In the genomic region with DNA sequence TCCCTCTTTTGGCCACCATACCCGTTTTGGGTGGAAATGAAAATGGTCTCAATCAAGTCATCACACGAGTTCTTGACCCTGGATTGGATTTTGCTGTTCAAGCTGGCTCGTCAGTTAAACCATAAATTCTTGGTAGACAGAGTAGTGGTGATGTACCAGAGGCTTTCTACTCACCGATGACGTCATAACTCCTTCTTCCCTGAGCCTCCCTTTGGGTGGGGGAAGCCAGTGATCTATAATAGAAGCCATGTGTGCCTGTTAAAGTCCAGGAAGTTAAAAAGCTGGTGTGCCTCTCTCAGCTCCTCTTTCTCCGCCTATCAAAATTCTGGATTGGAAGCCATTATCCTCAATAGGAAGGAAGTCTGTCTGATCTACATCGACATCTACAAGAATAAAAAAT, we compare ENCODE assay signal across 25 mouse cellular contexts. TPM values are rescaled to one million over a fixed set of nuclear protein-coding genes. Genes with fewer than 3 reads are reported as not detected.
A peak's percentile ranks its signal among the peaks of the same experiment; 100 is the strongest.
DNase-seq lines count a peak whose midpoint lies in the region; ATAC-seq and TF ChIP-seq lines count a peak whose summit lies in the region.
"Had no signal": no experiment of that assay in that cellular context is flagged by ENCODE, and none has a peak within 500 bp of the region (broad histone marks: within the 10 kb centered on the region; RNA-seq: fewer than 3 reads in every experiment).

No protein-coding gene starts in this region.

- no peaks in the 10 kb centered on the region for H3K36me3 ChIP-seq in heart, embryonic 15.5 days
- H3K36me3 ChIP-seq in kidney, postnatal 0 days (ENCODE audit: insufficient read depth, low read length) = no peaks in the 10 kb centered on the region
- no peaks in the 10 kb centered on the region for H3K36me3 ChIP-seq in embryonic facial prominence, embryonic 14.5 days (ENCODE audit: control insufficient read depth, insufficient read depth, low read length)
- H3K36me3 ChIP-seq: embryonic facial prominence, embryonic 12.5 days; forebrain, embryonic 15.5 days; hindbrain, embryonic 10.5 days; intestine, embryonic 15.5 days; midbrain, embryonic 10.5 days; neural tube, embryonic 13.5 days; stomach, embryonic 15.5 days had no signal

- H3K9ac ChIP-seq in heart, embryonic 15.5 days = no peak overlapping the region
- H3K9ac ChIP-seq in kidney, postnatal 0 days (ENCODE audit: low read depth, low read length) = no peak overlapping the region
- no peak overlapping the region for H3K9ac ChIP-seq in embryonic facial prominence, embryonic 14.5 days (ENCODE audit: low read depth, low read length)
- H3K9ac ChIP-seq: embryonic facial prominence, embryonic 12.5 days; forebrain, embryonic 15.5 days; intestine, embryonic 15.5 days; neural tube, embryonic 13.5 days; stomach, embryonic 15.5 days had no signal

- WGBS in heart, embryonic 15.5 days = 66% methylated on average over 7 of the region's 7 CpGs
- 64% methylated on average over 7 of the region's 7 CpGs for WGBS in kidney, postnatal 0 days
- 54% methylated on average over 7 of the region's 7 CpGs for WGBS in embryonic facial prominence, embryonic 14.5 days

- intact Hi-C loops in heart, postnatal 36 days (cut with DNase I) = no loop called here

- H3K9me3 ChIP-seq in heart, embryonic 15.5 days (replicated peaks) = no peaks in the 10 kb centered on the region
- H3K9me3 ChIP-seq in kidney, postnatal 0 days (replicated peaks; ENCODE audit: low read length) = no peaks in the 10 kb centered on the region
- no peaks in the 10 kb centered on the region for H3K9me3 ChIP-seq in embryonic facial prominence, embryonic 14.5 days (ENCODE audit: control insufficient read depth, low read length)
- H3K9me3 ChIP-seq: embryonic facial prominence, embryonic 12.5 days; forebrain, embryonic 15.5 days; hindbrain, embryonic 10.5 days; intestine, embryonic 15.5 days; midbrain, embryonic 10.5 days; neural tube, embryonic 13.5 days; stomach, embryonic 15.5 days had no signal

- H3K27ac ChIP-seq in heart, embryonic 15.5 days = 0 out of 2 replicates have a peak overlapping the region, but pooled peaks have one; percentile 0
- peak overlapping the region; percentile 75; the same call in 1 of the 2 replicates for H3K27ac ChIP-seq in kidney, postnatal 0 days
- H3K27ac ChIP-seq in embryonic facial prominence, embryonic 14.5 days (replicated peaks; ENCODE audit: low read depth, low read length) = peak overlapping the region; percentile 30; the same call in 1 of the 2 replicates
- H3K27ac ChIP-seq: embryonic facial prominence, embryonic 12.5 days; forebrain, embryonic 15.5 days; heart, adult 2 months; hindbrain, embryonic 10.5 days; intestine, embryonic 15.5 days; midbrain, embryonic 10.5 days; neural tube, embryonic 13.5 days; stomach, embryonic 15.5 days had no signal

- ATAC-seq in heart, embryonic 15.5 days (replicated peaks; ENCODE audit: insufficient number of reproducible peaks, insufficient read depth, low FRiP score, low read depth) = no peak
- no peak for ATAC-seq in kidney, postnatal 0 days (replicated peaks; ENCODE audit: low FRiP score, low read depth)
- ATAC-seq in embryonic facial prominence, embryonic 14.5 days (ENCODE audit: low read depth) = 0 out of 2 replicates have a peak, but pooled peaks have one; percentile 33
- ATAC-seq: forebrain, embryonic 15.5 days; hindbrain, embryonic 16.5 days; intestine, embryonic 15.5 days; midbrain, embryonic 16.5 days; Patski had no signal

- peaks cover 3% of the 10 kb centered on the region; the same call in 1 of the 2 replicates for H3K4me1 ChIP-seq in heart, embryonic 15.5 days (replicated peaks)
- no peaks in the 10 kb centered on the region for H3K4me1 ChIP-seq in kidney, postnatal 0 days (replicated peaks; ENCODE audit: insufficient read depth, low read length)
- no peaks in the 10 kb centered on the region for H3K4me1 ChIP-seq in embryonic facial prominence, embryonic 14.5 days (ENCODE audit: control insufficient read depth, insufficient read depth, low read length)
- H3K4me1 ChIP-seq: embryonic facial prominence, embryonic 12.5 days; intestine, embryonic 15.5 days; stomach, embryonic 15.5 days had no signal

- no peak for TF ChIP-seq CTCF in kidney, postnatal 0 days (IDR thresholded peaks at IDR 0.05; ENCODE audit: low read depth)

- H3K4me2 ChIP-seq in heart, embryonic 15.5 days = no peak overlapping the region
- no peak overlapping the region for H3K4me2 ChIP-seq in kidney, postnatal 0 days (ENCODE audit: low read length)
- H3K4me2 ChIP-seq in embryonic facial prominence, embryonic 14.5 days (ENCODE audit: low read depth, low read length) = no peak overlapping the region
- H3K4me2 ChIP-seq: embryonic facial prominence, embryonic 12.5 days; forebrain, embryonic 15.5 days; intestine, embryonic 15.5 days; neural tube, embryonic 13.5 days; stomach, embryonic 15.5 days had no signal

- H3K27me3 ChIP-seq in heart, embryonic 15.5 days = no peaks in the 10 kb centered on the region
- no peaks in the 10 kb centered on the region for H3K27me3 ChIP-seq in kidney, postnatal 0 days (ENCODE audit: insufficient read depth, low read length)
- no peaks in the 10 kb centered on the region for H3K27me3 ChIP-seq in embryonic facial prominence, embryonic 14.5 days (replicated peaks; ENCODE audit: control insufficient read depth, insufficient read depth, low read length)
- H3K27me3 ChIP-seq: embryonic facial prominence, embryonic 12.5 days; forebrain, embryonic 15.5 days; intestine, embryonic 15.5 days; neural tube, embryonic 13.5 days; Patski; stomach, embryonic 15.5 days had no signal

- DNase-seq in heart, postnatal 36 days = no peak
- DNase-seq in kidney, postnatal 0 days (ENCODE audit: low spot score) = no peak
- no peak for DNase-seq in kidney, adult 9 months
- peak; percentile 75 for DNase-seq in embryonic facial prominence, embryonic 14.5 days (ENCODE audit: low spot score)
- DNase-seq in skeletal muscle tissue, adult 2 months (ENCODE audit: low read depth, low spot score) = peak; percentile 52
- DNase-seq in cerebellum, postnatal 4 days (ENCODE audit: low spot score in 2 of 2) = no peak
- DNase-seq: adrenal gland, postnatal 36 days; cerebellum, adult 9-10 months; gastrocnemius, postnatal 25 days; heart, adult 2 months; retina, postnatal 1 day; thymus, adult 2 months; thymus, postnatal 4 days had no signal

- no peak overlapping the region for H3K4me3 ChIP-seq in heart, embryonic 15.5 days
- no peak overlapping the region for H3K4me3 ChIP-seq in kidney, postnatal 0 days (replicated peaks; ENCODE audit: low read depth, low read length)
- H3K4me3 ChIP-seq in embryonic facial prominence, embryonic 14.5 days (ENCODE audit: low read depth, low read length) = no peak overlapping the region
- H3K4me3 ChIP-seq: embryonic facial prominence, embryonic 12.5 days; forebrain, embryonic 15.5 days; heart, adult 2 months; hindbrain, embryonic 10.5 days; intestine, embryonic 15.5 days; midbrain, embryonic 10.5 days; myocyte; neural tube, embryonic 13.5 days; stomach, embryonic 15.5 days had no signal

RNA-seq across cellular contexts. Expression of a gene that starts 21.2 kb away (rescaled TPM):
- 14.3 and 14.4 TPM in 2 replicates for polyA plus RNA-seq in heart, embryonic 15.5 days (2015; fragmentation: Nextera tagmentation; extraction: Ambion mirVana)
- total RNA-seq in heart, postnatal 36 days (2021) = 10 to 100 TPM; 12.8 to 18.2 TPM
- 12.6 and 13.7 TPM in 2 replicates for polyA plus RNA-seq in kidney, postnatal 0 days (2015; fragmentation: Nextera tagmentation; extraction: Ambion mirVana)
- 12.2 and 16.3 TPM in 2 replicates for polyA plus RNA-seq in embryonic facial prominence, embryonic 14.5 days (2014; fragmentation: Nextera tagmentation; extraction: Ambion mirVana)

RNA-seq across cellular contexts. Expression of a gene that starts 49.0 kb away (rescaled TPM):
- 55.6 and 57.9 TPM in 2 replicates for polyA plus RNA-seq in heart, embryonic 15.5 days (2015; fragmentation: Nextera tagmentation; extraction: Ambion mirVana)
- total RNA-seq in heart, postnatal 36 days (2021) = 10 to 100 TPM; 16.7 to 18.6 TPM
- polyA plus RNA-seq in kidney, postnatal 0 days (2015; fragmentation: Nextera tagmentation; extraction: Ambion mirVana) = 72.1 and 74.3 TPM in 2 replicates
- 85.1 and 98.4 TPM in 2 replicates for polyA plus RNA-seq in embryonic facial prominence, embryonic 14.5 days (2014; fragmentation: Nextera tagmentation; extraction: Ambion mirVana)

Comparison
In these comparisons a context has a peak if more than half of its experiments do, and no peak if none do; other contexts are left out.
1. H3K27ac ChIP-seq: peak in every context shown above with its lines; median percentile 75 in kidney, postnatal 0 days; 30 in embryonic facial prominence, embryonic 14.5 days; 0 in heart, embryonic 15.5 days.
2. DNase-seq: peak in embryonic facial prominence, embryonic 14.5 days (single experiment) and skeletal muscle tissue, adult 2 months (single experiment); none in heart, postnatal 36 days (0 of 2), kidney, postnatal 0 days (single experiment), kidney, adult 9 months (single experiment) and cerebellum, postnatal 4 days (0 of 2).